Mouse (Mus musculus) liver, postnatal 0 days (tissue): ENCODE data around the gene Casp6. TPM values are rescaled to one million over a fixed set of nuclear protein-coding genes. Genes with fewer than 3 reads are reported as not detected.

ENCODE experiments used
- ATAC-seq: fragments of 200-750 bp; cut with Nextera tagmentation; 2 replicates; pipeline ENCODE4 v1.8.0; 2017; ENCODE audit warnings: mild to moderate bottlenecking, moderate library complexity
- DNase-seq: peaks from one replicate; pipeline ENCODE4 v3.0.0-alpha.2; 2016
- H3K27ac ChIP-seq: fragments of 300-500 bp; sonication (generic); 2 replicates; pipeline ENCODE4 v1.5.1; 2014; ENCODE audit warnings: antibody characterized with exemption, moderate library complexity, mild to moderate bottlenecking, low read depth
- H3K27me3 ChIP-seq: fragments of 300-500 bp; sonication (generic); 2 replicates; pipeline ENCODE4 v1.6.1; 2014; ENCODE audit warnings: low read length, control low read depth, mixed read lengths; ENCODE audit not compliant: insufficient read depth
- H3K36me3 ChIP-seq: fragments of 300-500 bp; sonication (generic); replicated peaks from 2 replicates; pipeline ENCODE4 v1.6.1; 2014; ENCODE audit warnings: mild to moderate bottlenecking, control low read depth, low read length, moderate library complexity, mixed read lengths; ENCODE audit not compliant: insufficient read depth
- H3K4me1 ChIP-seq: fragments of 300-500 bp; sonication (generic); 2 replicates; pipeline ENCODE4 v1.6.1; 2014; ENCODE audit warnings: antibody characterized with exemption, mild to moderate bottlenecking, control low read depth; ENCODE audit not compliant: insufficient read depth
- H3K4me2 ChIP-seq: fragments of 300-500 bp; sonication (generic); 2 replicates; pipeline ENCODE4 v1.6.1; 2014; ENCODE audit warnings: low read depth, mild to moderate bottlenecking, low read length, moderate library complexity, mixed read lengths
- H3K4me3 ChIP-seq: fragments of 300-500 bp; sonication (generic); 2 replicates; pipeline ENCODE4 v1.5.1; 2014; ENCODE audit warnings: low read depth, low read length
- H3K9ac ChIP-seq: fragments of 300-500 bp; sonication (generic); replicated peaks from 2 replicates; pipeline ENCODE4 v1.6.1; 2014; ENCODE audit warnings: mild to moderate bottlenecking, moderate library complexity
- H3K9me3 ChIP-seq: fragments of 300-500 bp; sonication (generic); 2 replicates; pipeline ENCODE4 v1.6.1; 2016; ENCODE audit warnings: mild to moderate bottlenecking, control low read depth, low read length, mixed read lengths
- CTCF ChIP-seq: sonication (generic); IDR thresholded peaks from 2 replicates; pipeline ENCODE4 v1.5.1; 2016; ENCODE audit warnings: antibody characterized with exemption, low read depth
- EP300 ChIP-seq: IDR thresholded peaks from 2 replicates; pipeline ENCODE4 v1.6.1; 2016; ENCODE audit warnings: antibody characterized with exemption, low read depth, mild to moderate bottlenecking
- WGBS: fragments of 180-500 bp; shearing (Covaris S2); extraction: QIAGEN DNeasy Blood & Tissue Kit; methylation state at CpG from one replicate; pipeline ENCODE4 v1.1.7; 2014; ENCODE audit not compliant: insufficient replicate concordance; 5-methylcytosine and 5-hydroxymethylcytosine counted together
- polyA plus RNA-seq: library from polyadenylated mRNA; unstranded; fragments of >200 nt; fragmentation: Nextera tagmentation; extraction: Ambion mirVana; gene quantifications from 2 replicates; pipeline ENCODE4 v1.2.1, GENCODE M21; 2015

Gene Casp6
- polyA plus RNA-seq, 1 experiment from 2014 or later = 34.4 TPM

GRCm38 (mm10) chr3:129879913-129880312 is 21.3 kb upstream of the Casp6 start:
- WGBS = 64% methylated on average over 2 of the region's 2 CpGs
- no peak for ATAC-seq
- peak overlapping the region; percentile 78; the same call in 1 of the 2 replicates for H3K9ac ChIP-seq
- peak overlapping the region; percentile 88 for H3K27ac ChIP-seq
- H3K36me3 ChIP-seq = no peaks in the 10 kb centered on the region
- H3K27me3 ChIP-seq = no peaks in the 10 kb centered on the region
- DNase-seq = no peak
- peak overlapping the region; percentile 72 for H3K4me3 ChIP-seq
- TF ChIP-seq CTCF (no peak), EP300 (no peak)
- H3K4me2 ChIP-seq = peak overlapping the region; percentile 90
- peaks cover 35% of the 10 kb centered on the region for H3K4me1 ChIP-seq
- H3K9me3 ChIP-seq = no peaks in the 10 kb centered on the region

DNA sequence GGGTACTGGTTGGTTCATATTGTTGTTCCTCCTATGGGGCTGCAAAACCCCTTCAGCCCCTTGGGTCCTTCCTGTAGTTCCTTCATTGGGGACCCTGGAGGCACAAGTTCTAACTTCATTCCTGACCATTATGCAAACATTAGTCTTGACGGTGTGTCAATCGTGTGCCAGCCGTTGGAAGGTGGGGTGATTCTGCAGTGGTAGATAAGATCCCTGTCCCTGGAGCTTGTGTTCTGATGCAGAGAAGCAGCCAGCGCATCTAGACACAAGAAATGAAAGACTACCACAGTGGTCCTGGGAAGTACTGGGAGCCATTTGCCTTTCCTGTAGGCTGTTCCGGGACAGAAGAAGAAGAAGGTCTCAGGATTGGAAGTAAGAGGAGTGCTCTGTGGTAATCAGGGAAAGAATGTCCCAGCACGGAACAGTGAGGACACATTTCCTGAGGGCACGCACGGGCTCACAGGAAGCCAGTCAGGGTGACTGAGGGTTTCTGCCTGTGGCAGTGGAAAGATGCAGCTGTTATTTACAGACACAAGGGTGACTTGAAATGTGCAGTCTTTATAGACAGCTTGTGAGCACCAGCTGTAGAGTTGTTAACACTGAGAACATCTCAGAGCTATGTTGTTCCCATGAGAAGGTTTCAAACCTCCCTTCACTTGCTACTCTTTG is 20.2 kb upstream of the Casp6 start:
- H3K9ac ChIP-seq = peak overlapping the region; percentile 55
- H3K4me2 ChIP-seq = peak overlapping the region; percentile 70
- TF ChIP-seq CTCF (no peak), EP300 (peak; percentile 63; the same call in 1 of the 2 replicates)
- peak; percentile 41 for ATAC-seq
- H3K27ac ChIP-seq = peak overlapping the region; percentile 86
- 18% methylated on average over 8 of the region's 8 CpGs for WGBS
- H3K9me3 ChIP-seq = no peaks in the 10 kb centered on the region
- H3K4me3 ChIP-seq = peak overlapping the region; percentile 42
- H3K36me3 ChIP-seq = no peaks in the 10 kb centered on the region
- H3K4me1 ChIP-seq = peaks cover 42% of the 10 kb centered on the region
- H3K27me3 ChIP-seq = no peaks in the 10 kb centered on the region
- peak; percentile 42 for DNase-seq

DNA sequence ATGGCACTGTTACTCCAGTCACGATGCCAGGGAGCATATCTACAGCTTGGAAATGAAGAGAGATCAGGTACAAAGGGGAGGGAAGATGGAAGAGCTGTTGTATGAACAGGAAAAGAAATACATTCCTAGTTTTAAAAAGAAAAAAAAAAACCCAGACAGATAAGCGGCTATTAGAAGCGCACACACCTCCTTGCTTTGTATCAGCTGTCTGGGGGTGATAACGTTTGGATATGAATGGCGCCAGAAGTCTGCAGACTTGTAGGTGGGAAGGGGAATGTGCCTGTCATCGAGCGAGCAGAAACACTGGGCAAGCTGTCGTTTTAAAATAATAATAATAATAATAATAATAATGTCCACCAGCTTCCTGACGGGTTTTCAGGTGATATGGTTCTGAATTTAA is 15.6 kb upstream of the Casp6 start:
- no peak overlapping the region for H3K4me3 ChIP-seq

GRCm38 (mm10) chr3:129886430-129886829 is 14.8 kb upstream of the Casp6 start:
- Histone ChIP-seq H3K9me3 (no peaks in the 10 kb centered on the region), H3K36me3 (peaks cover 14% of the 10 kb centered on the region), H3K27me3 (no peaks in the 10 kb centered on the region), H3K9ac (no peak overlapping the region), H3K4me2 (peak overlapping the region; percentile 7; the same call in 1 of the 2 replicates), H3K27ac (peak overlapping the region; percentile 61), H3K4me3 (no peak overlapping the region), H3K4me1 (peaks cover 27% of the 10 kb centered on the region)
- no peak for TF ChIP-seq CTCF
- TF ChIP-seq EP300 = peak; percentile 74
- ATAC-seq = peak; percentile 62
- DNase-seq = no peak
- 61% methylated on average over 5 of the region's 5 CpGs for WGBS

More for the DNA sequence above, 15.6 kb upstream of the Casp6 start:
- Histone ChIP-seq H3K9ac (no peak overlapping the region), H3K9me3 (no peaks in the 10 kb centered on the region), H3K36me3 (peaks cover 6% of the 10 kb centered on the region), H3K4me2 (peak overlapping the region; percentile 36), H3K4me1 (peaks cover 35% of the 10 kb centered on the region), H3K27me3 (no peaks in the 10 kb centered on the region), H3K27ac (no peak overlapping the region)
- TF ChIP-seq CTCF (no peak), EP300 (peak; percentile 66)
- 47% methylated on average over 9 of the region's 9 CpGs for WGBS
- no peak for ATAC-seq
- DNase-seq = no peak

- no peaks in the 10 kb centered on the region for H3K27me3 ChIP-seq
- H3K9ac ChIP-seq = no peak overlapping the region
- 66% methylated on average over 13 of the region's 13 CpGs for WGBS
- peak overlapping the region; percentile 57 for H3K27ac ChIP-seq
- ATAC-seq = peak; percentile 85
- H3K9me3 ChIP-seq = no peaks in the 10 kb centered on the region
- peaks cover 20% of the 10 kb centered on the region for H3K36me3 ChIP-seq
- H3K4me3 ChIP-seq = no peak overlapping the region
- no peak for TF ChIP-seq CTCF
- DNase-seq = no peak
- peak overlapping the region; percentile 49 for H3K4me2 ChIP-seq
- peaks cover 13% of the 10 kb centered on the region; the same call in 1 of the 2 replicates for H3K4me1 ChIP-seq
Observed at GRCm38 (mm10) chr3:129887779-129888517, 13.3 kb upstream of the Casp6 start.

GRCm38 (mm10) chr3:129892003-129892402 is 9.2 kb upstream of the Casp6 start:
- H3K9me3 ChIP-seq = no peaks in the 10 kb centered on the region
- peaks cover 4% of the 10 kb centered on the region; the same call in 1 of the 2 replicates for H3K4me1 ChIP-seq
- no peak overlapping the region for H3K27ac ChIP-seq
- 82% methylated on average over 5 of the region's 5 CpGs for WGBS
- peaks cover 31% of the 10 kb centered on the region for H3K36me3 ChIP-seq
- ATAC-seq (no peak), DNase-seq (no peak)
- H3K4me2 ChIP-seq = no peak overlapping the region
- H3K9ac ChIP-seq = no peak overlapping the region
- no peaks in the 10 kb centered on the region for H3K27me3 ChIP-seq
- TF ChIP-seq EP300 = no peak
- TF ChIP-seq CTCF = no peak
- no peak overlapping the region for H3K4me3 ChIP-seq
